Mouse (Mus musculus): Measurements from ENCODE around the gene Igsf6. TPM values are rescaled to one million over a fixed set of nuclear protein-coding genes. Genes with fewer than 3 reads are reported as not detected.

The Igsf6 gene
- polyA plus RNA-seq (2012; rRNA removed) = 0.14 and 0.28 TPM in 2 replicates

GRCm38 (mm10) chr7:121074281-121074680 is at the start of gene Igsf6:
TSS of gene Igsf6 (minus strand) at chr7:121074572.
- no peak for TF ChIP-seq CTCF (IDR thresholded peaks at IDR 0.05; ENCODE audit: borderline replicate concordance, insufficient read depth, low read depth, low read length)
- TF ChIP-seq POLR2A (IDR thresholded peaks at IDR 0.05; ENCODE audit: borderline replicate concordance, insufficient read depth, low read length) = no peak
- 91% methylated on average over 11 of the region's 11 CpGs for WGBS
- Histone ChIP-seq H3K4me1 (ENCODE audit: control insufficient read depth, insufficient read depth, low read length) (0 out of 2 replicates have a peak, but pooled peaks cover 7% of the 10 kb centered on the region), H3K4me3 (replicated peaks; ENCODE audit: insufficient read depth, low read depth, low read length) (no peak within 1 kb of the TSS), H3K27ac (ENCODE audit: insufficient read depth, low read length) (no peak within 1 kb of the TSS), H3K27me3 (ENCODE audit: control insufficient read depth, insufficient read depth, low read length) (no peaks in the 10 kb centered on the region)
- DNase-seq = no peak

- DNase-seq = peak; percentile 56 to 77
- no peaks in the 10 kb centered on the region for H3K4me1 ChIP-seq (ENCODE audit: control insufficient read depth, insufficient read depth, low read length)
- TF ChIP-seq POLR2A (IDR thresholded peaks at IDR 0.05; ENCODE audit: borderline replicate concordance, insufficient read depth, low read length) = no peak
- peak; percentile 75 for TF ChIP-seq CTCF (IDR thresholded peaks at IDR 0.05; ENCODE audit: borderline replicate concordance, insufficient read depth, low read depth, low read length)
- WGBS = 10% methylated on average over 10 of the region's 10 CpGs
- H3K4me3 ChIP-seq (replicated peaks; ENCODE audit: insufficient read depth, low read depth, low read length) = no peak overlapping the region
- H3K27me3 ChIP-seq (ENCODE audit: control insufficient read depth, insufficient read depth, low read length) = no peaks in the 10 kb centered on the region
- no peak overlapping the region for H3K27ac ChIP-seq (ENCODE audit: insufficient read depth, low read length)
Measured at GRCm38 (mm10) chr7:121120143-121120818, 45.9 kb upstream of the Igsf6 start.

DNA sequence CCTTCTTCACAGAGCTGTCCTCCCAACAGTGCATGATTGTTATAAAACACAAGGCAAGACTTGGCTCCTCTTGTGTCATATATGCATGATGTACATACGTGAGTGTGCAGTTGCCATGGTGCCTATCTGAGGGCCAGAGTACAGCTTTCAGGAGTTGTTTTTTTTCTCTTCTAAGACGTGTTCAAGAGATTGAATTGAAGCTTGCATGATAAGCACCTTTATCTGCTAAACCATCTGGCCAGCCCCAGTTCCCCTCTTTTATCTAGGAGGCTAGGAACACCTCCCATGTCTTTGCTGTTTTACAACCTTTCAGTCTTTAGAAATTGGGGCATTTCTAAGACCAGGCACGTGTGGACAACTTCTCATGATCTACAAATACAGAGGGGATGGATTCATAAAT is 37.4 kb upstream of the Igsf6 start:
- Histone ChIP-seq H3K4me1 (ENCODE audit: control insufficient read depth, insufficient read depth, low read length) (no peaks in the 10 kb centered on the region), H3K4me3 (replicated peaks; ENCODE audit: insufficient read depth, low read depth, low read length) (no peak overlapping the region), H3K27me3 (ENCODE audit: control insufficient read depth, insufficient read depth, low read length) (no peaks in the 10 kb centered on the region), H3K27ac (ENCODE audit: insufficient read depth, low read length) (no peak overlapping the region)
- 72% methylated on average over 3 of the region's 3 CpGs for WGBS
- DNase-seq = no peak
- TF ChIP-seq CTCF (IDR thresholded peaks at IDR 0.05; ENCODE audit: borderline replicate concordance, insufficient read depth, low read depth, low read length) (no peak), POLR2A (IDR thresholded peaks at IDR 0.05; ENCODE audit: borderline replicate concordance, insufficient read depth, low read length) (no peak)

DNA sequence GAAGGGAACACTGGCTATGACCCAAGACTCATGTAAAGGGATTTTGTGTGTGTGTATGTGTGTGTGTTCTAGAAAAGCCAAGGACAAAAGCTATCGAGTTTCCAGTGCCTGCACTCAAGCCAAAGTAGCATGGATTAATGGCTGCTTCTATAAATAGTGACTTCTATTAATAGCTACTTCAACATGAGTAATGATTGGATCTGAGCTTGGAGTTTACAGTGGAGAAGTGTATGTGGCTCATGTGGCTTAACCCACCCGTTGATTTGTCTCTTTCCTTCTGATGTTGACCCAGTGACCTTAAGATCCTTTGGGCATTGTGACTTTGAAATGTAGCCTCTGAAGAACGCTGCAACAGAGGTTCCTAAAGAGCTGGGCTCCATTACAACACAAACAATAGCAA is 36.9 kb upstream of the Igsf6 start:
- Histone ChIP-seq H3K27ac (ENCODE audit: insufficient read depth, low read length) (no peak overlapping the region), H3K27me3 (ENCODE audit: control insufficient read depth, insufficient read depth, low read length) (no peaks in the 10 kb centered on the region), H3K4me1 (ENCODE audit: control insufficient read depth, insufficient read depth, low read length) (no peaks in the 10 kb centered on the region), H3K4me3 (replicated peaks; ENCODE audit: insufficient read depth, low read depth, low read length) (no peak overlapping the region)
- no peak for DNase-seq
- WGBS = 27% methylated on average over 3 of the region's 3 CpGs
- TF ChIP-seq CTCF (IDR thresholded peaks at IDR 0.05; ENCODE audit: borderline replicate concordance, insufficient read depth, low read depth, low read length) (no peak), POLR2A (IDR thresholded peaks at IDR 0.05; ENCODE audit: borderline replicate concordance, insufficient read depth, low read length) (no peak)

GRCm38 (mm10) chr7:121107851-121108250 is 33.5 kb upstream of the Igsf6 start:
- H3K27me3 ChIP-seq (ENCODE audit: control insufficient read depth, insufficient read depth, low read length) = no peaks in the 10 kb centered on the region
- no peak for DNase-seq
- TF ChIP-seq POLR2A (IDR thresholded peaks at IDR 0.05; ENCODE audit: borderline replicate concordance, insufficient read depth, low read length) (no peak), CTCF (IDR thresholded peaks at IDR 0.05; ENCODE audit: borderline replicate concordance, insufficient read depth, low read depth, low read length) (no peak)
- no peaks in the 10 kb centered on the region for H3K4me1 ChIP-seq (ENCODE audit: control insufficient read depth, insufficient read depth, low read length)
- H3K27ac ChIP-seq (ENCODE audit: insufficient read depth, low read length) = no peak overlapping the region
- H3K4me3 ChIP-seq (replicated peaks; ENCODE audit: insufficient read depth, low read depth, low read length) = no peak overlapping the region
- 61% methylated on average over 3 of the region's 3 CpGs for WGBS

- H3K4me3 ChIP-seq (replicated peaks; ENCODE audit: insufficient read depth, low read depth, low read length) = no peak overlapping the region
- TF ChIP-seq CTCF (IDR thresholded peaks at IDR 0.05; ENCODE audit: borderline replicate concordance, insufficient read depth, low read depth, low read length) (no peak), POLR2A (IDR thresholded peaks at IDR 0.05; ENCODE audit: borderline replicate concordance, insufficient read depth, low read length) (no peak)
Measured at GRCm38 (mm10) chr7:121098614-121099389, 24.4 kb upstream of the Igsf6 start.

GRCm38 (mm10) chr7:121093026-121093425 is 18.7 kb upstream of the Igsf6 start:
- TF ChIP-seq CTCF (IDR thresholded peaks at IDR 0.05; ENCODE audit: borderline replicate concordance, insufficient read depth, low read depth, low read length) (no peak), POLR2A (IDR thresholded peaks at IDR 0.05; ENCODE audit: borderline replicate concordance, insufficient read depth, low read length) (no peak)
- Histone ChIP-seq H3K4me3 (replicated peaks; ENCODE audit: insufficient read depth, low read depth, low read length) (no peak overlapping the region), H3K27ac (ENCODE audit: insufficient read depth, low read length) (no peak overlapping the region), H3K27me3 (ENCODE audit: control insufficient read depth, insufficient read depth, low read length) (no peaks in the 10 kb centered on the region), H3K4me1 (ENCODE audit: control insufficient read depth, insufficient read depth, low read length) (no peaks in the 10 kb centered on the region)
- WGBS = 77% methylated on average over 4 of the region's 4 CpGs
- no peak for DNase-seq

More at GRCm38 (mm10) chr7:121098614-121099389, 24.4 kb upstream of the Igsf6 start:
- DNase-seq = no peak
- H3K27me3 ChIP-seq (ENCODE audit: control insufficient read depth, insufficient read depth, low read length) = no peaks in the 10 kb centered on the region
- H3K4me1 ChIP-seq (ENCODE audit: control insufficient read depth, insufficient read depth, low read length) = no peaks in the 10 kb centered on the region
- no peak overlapping the region for H3K27ac ChIP-seq (ENCODE audit: insufficient read depth, low read length)
- 64% methylated on average over 10 of the region's 10 CpGs for WGBS
